Mouse (Mus musculus): ENCODE measurements around the gene 4430402I18Rik.
"Not testable (repeated sequence)": the region's sequence is repeated elsewhere in the genome, so short reads cannot be mapped to it uniquely, and the experiment has no call there.

Gene 4430402I18Rik

DNA sequence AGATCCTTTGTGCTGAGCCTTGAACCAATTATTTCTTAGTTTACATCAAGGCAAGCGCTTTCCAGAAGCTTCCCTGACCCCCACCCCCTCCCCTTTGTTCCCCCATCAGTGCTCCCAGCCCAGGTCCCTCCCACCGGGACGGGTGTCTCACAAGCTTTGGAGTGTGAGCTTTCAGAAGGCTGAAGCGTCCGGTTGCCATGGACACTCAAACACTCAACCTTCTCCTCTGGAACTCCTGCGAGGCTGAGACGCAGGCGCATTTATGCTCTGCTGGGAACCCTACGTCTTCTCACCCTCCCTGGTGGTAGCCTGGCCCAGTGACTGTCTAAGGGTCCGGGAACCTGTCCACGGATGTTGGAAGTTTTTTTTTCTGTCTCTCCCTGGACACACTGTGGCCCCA is at the start of gene 4430402I18Rik:
Gene 4430402I18Rik, minus strand, starts transcription at position 149 of the 400 bp plus-strand sequence.
- DNase-seq, result no peak

- DNase-seq, result no peak
Observed at GRCm38 (mm10) chr19:29016786-29017185, 49.2 kb upstream of the 4430402I18Rik start.

DNA sequence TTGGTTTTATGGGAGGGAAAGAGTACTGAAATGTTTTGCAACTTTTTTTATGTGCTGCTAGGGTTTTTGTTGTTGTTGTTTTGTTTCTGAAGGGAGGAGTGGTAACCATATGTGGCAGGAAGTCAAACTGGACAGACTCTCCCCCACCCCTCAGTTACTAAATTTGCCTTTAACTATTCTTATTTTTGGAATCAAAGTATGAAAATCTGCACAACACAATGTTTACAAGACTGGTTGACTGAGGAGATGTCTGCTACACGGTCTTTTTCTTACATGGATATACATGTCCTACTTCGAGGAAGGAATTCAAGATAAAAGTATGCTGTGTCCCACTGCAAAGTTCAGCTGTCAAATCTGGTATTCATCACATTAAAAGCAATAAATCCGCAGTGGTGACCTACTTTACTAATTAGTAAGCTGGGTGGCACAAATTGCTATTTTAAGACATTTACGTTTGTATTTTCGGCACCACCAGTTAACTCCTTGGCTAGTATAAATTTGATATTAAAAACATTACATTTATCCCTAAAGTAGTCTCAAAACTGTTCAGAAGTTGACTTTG is 48.7 kb upstream of the 4430402I18Rik start:
- DNase-seq, result no peak

GRCm38 (mm10) chr19:29015410-29016203 is 48.0 kb upstream of the 4430402I18Rik start:
- no peak for DNase-seq

DNA sequence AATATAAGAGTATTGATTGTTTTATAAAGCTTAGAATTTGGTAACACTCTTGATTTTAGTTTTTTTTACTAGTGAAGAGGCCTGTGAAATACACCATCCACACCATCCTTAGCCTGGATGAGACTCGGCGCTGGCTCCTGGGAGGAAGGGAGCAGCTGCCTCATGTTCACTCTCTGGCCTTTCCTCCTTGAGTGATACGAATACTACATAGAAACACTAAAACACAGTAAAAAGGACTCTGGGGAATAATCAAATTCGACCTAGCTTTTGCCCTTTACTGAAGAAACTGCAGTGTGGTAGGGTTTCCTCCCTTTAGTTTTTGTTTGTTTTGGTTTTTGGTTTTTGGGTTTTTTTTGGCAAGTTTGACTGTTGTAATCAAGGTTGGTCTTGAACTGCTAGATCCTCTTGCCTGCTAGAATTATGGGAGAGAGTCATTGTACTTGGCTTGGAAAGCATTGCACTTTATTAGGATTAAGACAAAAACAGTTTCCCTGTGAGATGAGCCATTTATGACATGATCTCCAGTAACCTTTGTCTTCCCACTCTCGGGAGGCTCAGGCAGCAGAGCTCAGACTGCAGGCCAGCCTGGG is 47.0 kb upstream of the 4430402I18Rik start:
- no peak for DNase-seq

DNA sequence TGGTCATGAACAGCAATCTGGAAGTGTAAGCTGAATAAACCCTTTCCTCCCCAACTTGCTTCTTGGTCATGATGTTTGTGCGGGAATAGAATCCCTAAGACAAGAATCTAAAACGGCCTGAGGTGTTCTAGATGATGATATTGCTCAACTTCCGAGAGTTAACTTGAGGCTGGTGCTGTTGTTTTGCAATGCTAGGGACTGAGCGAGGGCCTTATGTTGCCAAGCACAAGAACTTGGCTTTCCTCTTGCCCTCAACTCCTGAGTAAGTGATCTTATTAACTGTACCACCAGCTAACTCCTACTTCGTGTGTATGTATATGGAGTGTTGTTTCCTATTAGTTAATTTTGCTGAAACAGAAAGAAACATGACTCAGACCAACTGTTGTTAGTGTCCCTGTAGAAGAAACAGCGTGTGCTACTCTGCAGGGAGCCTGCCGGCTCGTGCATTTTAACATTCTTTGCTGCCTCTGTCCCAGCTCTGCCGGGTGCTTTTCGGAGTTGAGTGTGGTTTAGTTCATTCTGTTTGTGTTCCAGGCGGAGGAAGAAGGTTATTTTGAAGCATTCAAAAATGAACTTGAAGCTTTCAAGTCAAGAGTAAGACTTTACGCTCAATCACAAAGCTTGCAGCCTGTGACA is 43.9 kb upstream of the 4430402I18Rik start:
- DNase-seq, result no peak

DNA sequence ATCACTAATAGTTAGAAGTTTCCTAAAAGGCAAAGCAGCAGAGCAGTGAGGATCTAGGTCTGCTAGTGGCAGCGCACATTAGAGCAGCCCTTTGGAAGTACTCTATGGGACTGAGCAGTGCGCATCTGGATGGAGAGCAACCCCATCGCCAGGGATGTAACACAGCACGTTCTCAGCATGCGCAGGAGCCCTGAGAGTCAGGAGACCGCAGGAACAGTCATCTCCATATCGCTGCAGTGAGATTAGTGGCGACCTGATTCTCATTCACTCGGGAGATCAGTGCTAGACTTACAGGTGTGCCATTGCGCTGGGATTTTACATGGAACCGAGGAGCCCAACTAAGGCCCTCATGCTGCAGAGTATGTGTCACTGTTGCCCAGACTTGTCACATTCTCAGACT is 41.4 kb upstream of the 4430402I18Rik start:
- DNase-seq, result no peak

GRCm38 (mm10) chr19:29008069-29008706 is 40.6 kb upstream of the 4430402I18Rik start:
- DNase-seq, result no peak

DNA sequence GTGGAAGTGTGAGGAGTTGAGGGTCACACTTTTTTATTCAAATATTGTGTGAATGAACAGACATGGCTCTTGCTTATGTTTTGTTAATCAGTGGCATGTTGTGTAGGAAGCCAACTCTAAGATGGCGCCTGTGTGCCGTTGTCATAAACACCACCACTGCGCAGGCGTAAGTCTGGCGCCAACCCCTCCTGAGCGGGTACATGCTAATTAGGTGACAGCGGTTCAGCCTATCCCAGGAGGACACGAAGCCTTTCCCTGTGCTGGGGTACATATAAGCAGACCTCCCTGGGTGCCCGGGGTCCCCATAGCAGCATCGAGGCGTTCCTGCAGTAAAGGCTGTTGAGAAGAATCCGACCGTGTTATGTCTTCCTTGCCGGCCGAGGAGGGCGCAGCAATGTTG is 32.7 kb upstream of the 4430402I18Rik start:
- DNase-seq, result not testable (repeated sequence)

- no peak for DNase-seq
Observed at GRCm38 (mm10) chr19:28997976-28998630, 30.5 kb upstream of the 4430402I18Rik start.

- no peak for DNase-seq
Observed at GRCm38 (mm10) chr19:28995366-28995765, 27.8 kb upstream of the 4430402I18Rik start.

DNA sequence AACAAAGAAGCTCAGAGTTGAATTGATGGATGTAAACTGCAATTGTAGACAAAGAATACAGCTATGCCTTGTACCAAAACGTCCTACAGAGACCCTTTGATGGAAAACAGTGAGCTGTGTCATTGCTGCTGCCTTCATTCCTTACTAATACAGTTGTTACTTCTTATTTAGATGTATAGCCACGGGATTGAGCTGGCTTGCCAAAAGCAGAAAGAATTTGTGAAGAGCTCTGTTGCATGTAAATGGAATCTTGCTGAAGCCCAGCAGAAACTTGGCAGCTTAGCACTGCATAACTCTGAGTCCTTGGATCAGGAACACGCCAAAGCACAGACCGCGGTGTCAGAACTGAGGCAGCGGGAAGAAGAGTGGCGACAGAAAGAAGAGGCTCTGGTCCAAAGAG is 27.3 kb upstream of the 4430402I18Rik start:
- no peak for DNase-seq

- DNase-seq, result no peak
Observed at GRCm38 (mm10) chr19:28991391-28991790, 23.8 kb upstream of the 4430402I18Rik start.

- DNase-seq, result no peak
Observed at GRCm38 (mm10) chr19:28990590-28991221, 23.1 kb upstream of the 4430402I18Rik start.

DNA sequence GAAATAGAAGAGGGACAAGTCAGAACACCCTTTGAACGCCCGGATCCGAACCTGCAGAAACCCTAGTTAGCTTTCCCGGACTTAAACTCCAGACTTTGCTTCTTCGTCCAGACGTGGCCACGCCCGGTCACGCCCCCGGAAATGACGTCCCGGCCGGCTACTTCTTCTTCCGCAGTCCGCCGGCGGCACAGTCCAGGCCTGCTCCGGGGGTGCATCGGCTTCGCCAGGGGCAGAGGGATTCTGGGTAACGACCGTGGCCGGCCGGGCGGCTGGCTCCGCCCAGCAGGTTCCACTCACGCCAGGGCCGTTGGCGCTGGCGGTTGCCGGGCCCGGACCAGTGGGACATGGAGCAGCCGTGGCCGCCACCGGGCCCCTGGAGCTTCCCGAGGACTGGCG is 22.6 kb upstream of the 4430402I18Rik start, which contains the start of gene Cdc37l1:
Gene Cdc37l1, plus strand, starts transcription at position 159 of the 396 bp plus-strand sequence.
- DNase-seq, result peak; percentile 98

DNA sequence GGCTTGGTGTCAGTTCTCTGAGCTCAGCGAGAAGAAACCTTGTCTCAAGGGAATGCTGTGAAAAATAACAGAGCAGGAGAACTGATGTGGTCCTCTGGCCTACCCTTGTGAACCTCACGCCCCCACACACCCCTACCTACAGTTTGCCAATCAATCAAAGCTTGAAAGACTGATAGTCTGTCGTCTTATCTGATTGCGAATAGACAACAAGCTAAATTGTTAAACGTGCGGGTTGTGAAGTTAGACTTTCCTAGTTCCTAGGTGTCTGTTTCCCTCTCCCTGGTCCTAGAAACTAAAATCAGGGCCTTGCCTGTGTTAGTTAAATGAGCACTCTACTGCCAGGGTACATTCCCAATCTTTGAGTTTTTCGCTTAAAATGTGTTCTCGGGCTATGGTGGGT is 21.9 kb upstream of the 4430402I18Rik start:
- no peak for DNase-seq

DNA sequence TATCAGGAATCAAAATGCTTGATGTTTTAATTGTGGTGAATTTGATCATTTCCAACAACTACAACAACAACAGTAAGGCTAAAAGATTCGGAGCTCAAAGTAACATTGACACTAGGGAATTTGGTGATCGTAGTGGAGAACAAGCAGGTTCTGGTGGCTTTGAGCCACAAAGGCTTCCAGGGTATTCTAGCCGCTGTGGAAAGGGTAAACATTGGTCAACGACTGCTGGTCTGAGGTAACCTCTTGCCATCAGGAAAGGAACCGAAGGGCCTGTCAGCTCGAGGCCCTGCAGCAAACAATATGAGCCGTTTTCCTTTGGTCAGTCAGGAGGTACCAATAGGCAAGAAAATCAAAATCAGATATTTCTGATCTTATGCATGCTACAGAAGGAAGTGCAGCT is 15.0 kb upstream of the 4430402I18Rik start:
- DNase-seq, result no peak

DNA sequence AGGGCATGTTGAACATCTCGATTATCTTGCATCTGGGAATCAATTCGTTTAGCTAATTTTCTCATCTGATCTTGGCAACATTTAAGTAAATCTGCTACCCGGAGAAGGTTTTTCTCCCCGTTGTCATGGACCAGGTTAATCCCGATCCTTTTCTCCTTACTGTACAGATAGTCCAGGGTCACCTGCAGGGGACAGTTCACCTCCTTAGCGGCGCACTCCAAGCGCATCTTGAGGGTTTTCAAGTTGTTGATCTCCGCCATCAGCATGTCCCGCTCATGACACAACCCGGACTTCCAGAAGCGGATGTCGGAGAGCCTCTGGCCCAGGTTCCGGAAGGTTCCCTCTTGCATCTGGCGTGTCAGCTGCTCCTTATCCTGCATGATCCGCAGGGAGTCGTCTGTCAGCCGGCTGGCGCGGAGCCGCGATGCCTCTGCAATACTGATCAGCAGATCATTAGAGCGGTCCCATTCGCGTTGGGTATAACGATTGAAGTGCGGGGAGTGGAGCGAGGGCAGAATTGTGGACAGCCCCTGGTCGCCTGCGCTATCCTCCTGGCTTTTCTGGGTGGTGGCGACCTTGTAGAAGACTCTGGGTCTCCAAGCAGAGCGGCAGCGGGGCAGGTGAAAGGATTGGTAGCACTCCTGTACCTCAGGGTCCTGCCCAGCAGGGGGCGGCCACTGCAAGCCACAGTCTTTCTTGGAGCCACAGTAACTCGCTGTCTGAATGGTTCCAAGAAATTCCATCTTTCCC is 7.4 kb upstream of the 4430402I18Rik start:
- DNase-seq, result peak; percentile 80

DNA sequence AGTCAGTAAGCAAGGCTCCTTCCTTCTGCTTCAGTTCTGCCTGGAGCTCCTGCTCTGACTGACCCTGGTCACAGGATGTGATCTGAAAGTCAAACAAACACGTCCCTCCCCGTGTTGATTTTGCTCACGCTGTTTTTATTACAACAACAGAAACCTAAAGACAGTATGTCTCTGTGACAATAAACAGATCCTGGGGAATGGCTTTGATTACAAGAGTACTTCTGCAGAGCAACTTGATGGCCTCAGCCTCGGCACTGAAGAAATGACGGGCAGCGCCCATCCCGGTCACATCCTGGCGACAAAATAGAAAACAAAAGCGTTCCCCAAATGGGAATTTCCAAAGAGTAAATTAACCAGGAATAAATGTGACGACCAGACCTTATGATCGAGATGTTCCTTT is 2.7 kb upstream of the 4430402I18Rik start:
- DNase-seq, result no peak

DNA sequence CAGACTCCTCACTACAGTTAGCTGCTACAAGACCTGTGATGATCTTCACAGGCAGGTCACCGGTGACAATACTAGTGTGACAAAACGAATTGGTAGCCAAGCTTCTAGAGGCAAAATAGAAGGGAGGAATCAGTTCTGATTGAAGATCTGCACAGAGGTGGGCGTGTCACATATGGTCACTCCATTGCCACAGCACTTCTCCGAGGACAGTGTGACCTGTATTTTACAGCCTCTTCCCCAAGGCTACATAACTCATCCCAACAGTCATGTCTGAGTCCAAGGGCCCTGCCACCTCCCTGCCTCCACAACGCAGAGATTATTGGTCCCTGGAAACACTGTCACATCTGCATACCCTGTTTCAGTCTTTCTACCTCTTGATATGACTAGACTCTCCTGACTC is 1.6 kb upstream of the 4430402I18Rik start:
- DNase-seq, result no peak

DNA sequence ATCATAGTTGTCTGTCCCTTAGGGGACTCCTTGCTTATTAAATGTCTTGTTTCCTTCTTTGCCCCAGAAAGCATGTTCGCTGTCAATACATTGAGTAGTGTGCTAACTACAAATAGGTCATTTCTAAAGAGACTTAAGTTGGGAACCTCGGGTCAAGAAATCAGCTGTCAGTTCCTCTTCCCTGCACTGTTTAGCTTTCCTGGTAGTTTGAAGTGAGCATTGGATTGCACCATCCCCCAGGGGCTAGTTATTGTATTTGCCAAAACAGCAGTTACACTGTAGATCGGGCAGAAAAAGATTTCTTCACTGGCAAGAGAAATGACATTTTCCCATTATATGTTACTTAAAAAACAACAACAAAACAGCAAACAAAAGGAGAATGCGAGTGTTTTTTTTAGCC is 578 bp upstream of the 4430402I18Rik start:
- DNase-seq, result no peak
